Mouse (Mus musculus): ENCODE data around the gene Mpg.

Mpg gene

GRCm38 (mm10) chr11:32262674-32263415 lies 36.5 kb downstream of the Mpg start:
- 92% methylated on average over 10 of the region's 10 CpGs for WGBS

- 83% methylated on average over 3 of the region's 3 CpGs for WGBS
Observed at GRCm38 (mm10) chr11:32265117-32265738, 38.9 kb downstream of the Mpg start.

DNA sequence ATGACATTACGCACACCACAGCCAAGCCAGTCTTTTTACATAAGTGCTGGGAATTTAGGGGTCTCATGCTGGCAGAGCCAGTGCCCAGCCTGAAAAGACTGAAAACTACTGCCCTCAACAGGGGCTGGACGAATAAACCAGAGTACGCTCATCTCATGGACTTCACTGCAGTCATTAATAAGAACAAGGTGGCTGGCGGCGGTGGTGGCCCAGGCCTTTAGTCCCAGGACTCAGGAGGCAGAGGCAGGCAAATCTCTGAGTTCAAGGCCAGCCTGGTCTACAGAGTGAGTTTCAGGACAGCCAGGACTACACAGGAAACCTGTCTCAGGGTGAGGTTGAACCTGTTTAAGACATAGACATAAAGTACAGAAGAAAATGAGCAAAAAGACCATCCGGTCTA lies 39.9 kb downstream of the Mpg start:
- 87% methylated on average over 6 of the region's 6 CpGs for WGBS

DNA sequence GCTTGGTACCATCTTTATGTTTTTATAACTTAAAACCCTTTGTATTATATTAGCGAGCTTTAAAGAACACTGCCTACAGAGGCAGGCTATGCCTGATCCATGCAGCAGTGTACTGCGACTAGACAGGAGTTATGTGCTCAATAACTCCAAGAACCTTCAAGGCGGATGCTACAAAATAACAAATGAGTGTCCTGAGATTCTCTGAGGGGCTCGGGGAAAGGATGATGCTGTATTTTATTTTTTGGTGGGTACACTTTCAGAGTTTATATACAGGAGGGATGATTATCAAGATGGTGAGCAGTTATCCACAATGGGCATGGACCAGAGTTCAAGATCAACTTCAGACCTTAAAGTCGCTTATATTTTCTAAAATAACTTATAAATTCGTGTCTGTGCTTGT lies 40.5 kb downstream of the Mpg start:
- 15% methylated on average over 6 of the region's 6 CpGs for WGBS

DNA sequence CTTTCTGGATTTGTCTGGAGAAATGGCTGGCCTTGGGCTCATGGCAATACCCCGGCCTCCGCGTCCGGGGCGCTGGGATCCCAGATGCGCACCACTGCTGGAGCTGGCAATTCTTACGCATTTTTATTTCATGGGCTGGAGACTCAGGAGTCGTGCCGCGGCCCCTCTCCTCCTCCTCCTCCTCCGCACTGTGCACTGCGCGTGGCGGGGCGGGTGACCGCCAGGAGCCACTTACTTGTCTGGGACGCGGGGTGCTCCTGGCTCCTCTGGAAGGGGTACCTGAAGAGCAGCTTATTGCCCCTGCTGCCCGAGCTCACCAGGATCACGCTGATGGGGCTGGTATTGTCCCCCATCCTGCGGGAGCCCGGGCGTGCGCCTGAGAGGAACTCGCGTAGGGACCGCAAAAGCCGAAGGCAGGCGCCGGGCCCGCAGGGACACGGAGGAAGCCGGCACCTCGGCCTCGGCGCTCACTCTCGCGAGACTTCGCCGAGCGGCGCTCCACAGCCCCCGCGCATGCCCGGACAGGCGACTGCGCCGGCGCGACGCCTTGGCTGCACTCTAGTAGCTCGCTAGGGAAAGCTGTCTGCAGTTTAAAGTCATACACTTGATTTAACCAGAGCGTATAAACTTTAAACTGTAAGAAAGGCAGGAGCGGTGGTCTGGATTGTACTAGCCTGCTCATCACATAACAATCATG lies 41.0 kb downstream of the Mpg start, which contains the start of gene Nprl3:
Gene Nprl3, minus strand, starts transcription at position 520 of the 697 bp plus-strand sequence.
- WGBS: under 1% methylated on average over 54 of the region's 54 CpGs

DNA sequence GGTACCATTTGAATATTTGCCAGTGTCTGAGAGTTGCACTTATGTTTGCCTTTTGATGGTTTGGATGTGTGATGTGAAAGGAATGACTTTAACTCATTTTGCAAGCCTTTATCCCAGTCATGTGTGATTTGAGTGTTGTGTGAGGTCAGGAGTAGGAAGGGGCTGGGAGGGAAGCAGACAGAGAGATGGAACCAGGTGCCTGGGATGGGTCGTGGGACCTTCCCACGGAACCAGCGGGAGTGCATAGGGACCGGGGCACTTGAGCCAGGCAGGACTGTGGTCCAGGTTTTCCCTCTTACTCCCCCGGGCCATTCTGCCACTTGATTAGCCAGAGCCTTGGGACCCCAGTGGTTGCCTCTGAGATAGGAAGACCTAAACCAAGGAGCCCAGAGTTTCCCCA lies 41.7 kb downstream of the Mpg start:
- WGBS: 22% methylated on average over 5 of the region's 5 CpGs

DNA sequence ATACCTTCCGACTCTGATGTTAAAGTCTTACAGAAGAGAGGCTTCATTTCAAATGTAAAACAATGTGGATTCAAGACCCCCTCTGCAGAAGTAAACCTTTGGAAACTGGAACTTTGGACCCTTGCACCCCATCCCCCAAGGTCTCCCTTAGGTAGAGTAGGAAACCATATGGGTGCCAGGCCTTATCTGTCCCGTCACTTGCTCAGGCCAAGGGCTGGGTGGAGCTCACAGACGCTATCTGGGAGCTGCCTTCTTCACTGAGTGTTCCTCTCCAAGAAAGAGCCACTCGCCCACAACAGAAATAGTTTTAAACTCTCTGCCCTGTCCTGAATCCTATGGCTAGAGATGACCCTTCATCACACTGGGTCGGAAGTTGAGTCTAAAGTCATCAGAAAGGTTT lies 42.6 kb downstream of the Mpg start:
- WGBS: 86% methylated on average over 5 of the region's 5 CpGs

DNA sequence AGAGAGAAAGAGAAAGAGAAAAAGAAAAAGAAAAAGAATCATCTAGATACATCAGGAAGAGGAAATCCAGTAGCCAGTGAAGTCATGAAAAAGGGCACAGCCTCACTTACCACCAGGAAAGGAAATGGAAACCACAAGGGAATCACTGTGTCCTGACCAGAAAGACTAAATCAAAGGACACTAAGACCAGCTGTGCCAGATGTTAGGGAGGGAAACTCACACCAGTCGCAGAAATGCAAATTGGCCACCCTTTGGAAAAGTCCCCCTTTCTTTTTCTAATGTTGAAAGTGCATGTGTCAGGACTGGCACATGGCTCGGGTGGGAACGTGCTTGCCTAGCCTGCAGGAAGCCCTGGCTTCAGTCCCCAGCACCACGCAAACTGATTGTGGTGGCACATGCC lies 44.9 kb downstream of the Mpg start:
- 51% methylated on average over 4 of the region's 4 CpGs for WGBS

DNA sequence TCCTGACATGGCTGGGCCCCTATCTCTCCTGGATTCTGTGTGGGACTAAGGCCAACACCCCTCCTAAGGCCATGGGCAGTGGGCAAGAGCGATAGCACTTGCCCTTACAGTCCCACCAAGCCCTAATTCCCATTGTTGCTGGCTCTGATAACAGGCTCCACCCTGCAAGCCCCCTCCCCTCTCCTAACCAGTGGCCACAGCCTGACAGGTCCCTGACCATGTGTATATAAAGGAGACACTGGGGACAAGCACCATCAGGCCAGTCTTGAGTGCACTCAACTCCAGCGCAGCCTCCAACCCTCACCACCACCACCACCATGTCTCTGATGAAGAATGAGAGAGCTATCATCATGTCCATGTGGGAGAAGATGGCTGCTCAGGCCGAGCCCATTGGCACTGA lies 50.0 kb downstream of the Mpg start, which contains the start of gene Hba-x:
Gene Hba-x, plus strand, starts transcription at position 54 of the 400 bp plus-strand sequence.
- WGBS: 83% methylated on average over 3 of the region's 3 CpGs

DNA sequence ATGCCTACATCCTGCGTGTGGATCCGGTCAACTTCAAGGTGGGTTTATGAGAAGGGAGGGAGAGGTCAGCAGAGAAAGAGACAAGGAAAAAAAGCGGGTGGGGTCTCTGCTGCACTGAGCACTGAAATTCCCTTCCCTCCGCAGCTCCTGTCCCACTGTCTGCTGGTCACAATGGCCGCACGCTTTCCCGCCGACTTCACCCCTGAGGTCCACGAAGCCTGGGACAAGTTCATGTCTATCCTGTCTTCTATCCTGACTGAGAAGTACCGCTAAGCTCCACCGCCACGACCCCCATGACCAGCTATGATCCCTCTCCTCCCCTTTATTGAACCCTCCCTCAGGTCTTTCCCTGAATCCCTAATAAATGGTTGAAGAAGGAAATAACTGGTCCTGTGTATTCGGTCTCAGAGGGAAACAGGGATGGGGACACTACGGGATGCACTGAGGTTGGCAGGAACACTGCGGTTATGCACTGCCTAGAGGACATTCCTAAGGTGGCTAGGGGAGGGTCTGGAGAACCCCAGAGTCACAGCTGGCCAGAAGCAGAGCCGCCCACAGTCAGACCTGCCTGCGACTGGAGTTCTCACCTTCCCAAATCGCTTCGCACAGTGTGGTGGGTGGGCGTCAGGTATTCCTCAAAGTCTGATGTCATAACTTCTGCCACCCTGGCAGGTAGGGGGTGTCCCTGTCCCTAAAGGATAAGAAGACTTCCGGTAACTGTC lies 51.6 kb downstream of the Mpg start:
- WGBS: 80% methylated on average over 21 of the region's 21 CpGs

GRCm38 (mm10) chr11:32278458-32278957 lies 52.2 kb downstream of the Mpg start:
- 82% methylated on average over 12 of the region's 12 CpGs for WGBS

GRCm38 (mm10) chr11:32280646-32281045 lies 54.3 kb downstream of the Mpg start:
- 85% methylated on average over 2 of the region's 2 CpGs for WGBS

DNA sequence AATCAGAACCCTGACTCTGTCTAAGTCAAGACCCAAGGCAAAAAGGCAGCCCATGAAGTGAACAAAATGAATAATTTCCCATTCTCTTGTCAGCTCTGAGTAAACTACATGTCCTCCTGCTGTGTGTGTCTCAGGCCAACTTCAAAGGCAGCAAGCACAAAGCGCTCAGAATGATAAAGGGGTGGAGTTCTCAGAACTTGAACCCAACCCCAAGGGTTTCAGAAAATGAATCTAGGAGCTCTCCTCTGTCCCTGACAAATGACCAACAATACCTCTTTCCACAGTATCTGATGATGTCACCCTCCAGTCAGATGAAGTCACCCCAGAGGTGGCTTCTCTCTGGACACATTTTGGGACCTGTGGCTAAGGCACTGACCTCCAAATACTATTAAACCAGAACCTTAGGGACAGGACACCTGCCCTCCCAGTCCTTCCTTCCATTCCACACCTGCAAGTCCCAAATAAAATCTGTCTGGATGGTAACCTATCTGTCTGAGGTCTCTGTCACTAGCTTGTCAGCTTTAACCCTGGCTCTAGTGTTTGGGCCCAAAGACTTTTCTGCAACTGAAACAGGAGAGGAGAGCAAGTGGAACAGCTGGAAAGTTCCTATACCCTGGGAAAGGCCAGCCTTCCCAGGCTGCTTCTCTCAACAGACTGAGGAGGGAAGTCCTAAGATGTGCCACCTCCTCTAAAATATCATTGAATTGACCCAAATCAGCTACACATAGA lies 55.3 kb downstream of the Mpg start:
- WGBS: 90% methylated on average over 1 of the region's 1 CpGs
